Mouse (Mus musculus) lung, adult 2 months (tissue): ENCODE results near the gene Prkcd.
"Not testable (repeated sequence)": the region's sequence is repeated elsewhere in the genome, so short reads cannot be mapped to it uniquely, and the experiment has no call there.

Source experiments
- CTCF ChIP-seq: fragments of 200-500 bp; IDR thresholded peaks from 2 replicates; pipeline ENCODE4 v1.5.1; 2011; ENCODE audit warnings: mild to moderate bottlenecking, low read length, control low read depth; ENCODE audit not compliant: insufficient read depth
- POLR2A ChIP-seq: fragments of 200-500 bp; IDR thresholded peaks from 2 replicates; pipeline ENCODE4 v1.6.1; 2011; ENCODE audit warnings: low read depth, mild to moderate bottlenecking, control low read depth, low read length, borderline replicate concordance; ENCODE audit errors: extremely low read depth

DNA sequence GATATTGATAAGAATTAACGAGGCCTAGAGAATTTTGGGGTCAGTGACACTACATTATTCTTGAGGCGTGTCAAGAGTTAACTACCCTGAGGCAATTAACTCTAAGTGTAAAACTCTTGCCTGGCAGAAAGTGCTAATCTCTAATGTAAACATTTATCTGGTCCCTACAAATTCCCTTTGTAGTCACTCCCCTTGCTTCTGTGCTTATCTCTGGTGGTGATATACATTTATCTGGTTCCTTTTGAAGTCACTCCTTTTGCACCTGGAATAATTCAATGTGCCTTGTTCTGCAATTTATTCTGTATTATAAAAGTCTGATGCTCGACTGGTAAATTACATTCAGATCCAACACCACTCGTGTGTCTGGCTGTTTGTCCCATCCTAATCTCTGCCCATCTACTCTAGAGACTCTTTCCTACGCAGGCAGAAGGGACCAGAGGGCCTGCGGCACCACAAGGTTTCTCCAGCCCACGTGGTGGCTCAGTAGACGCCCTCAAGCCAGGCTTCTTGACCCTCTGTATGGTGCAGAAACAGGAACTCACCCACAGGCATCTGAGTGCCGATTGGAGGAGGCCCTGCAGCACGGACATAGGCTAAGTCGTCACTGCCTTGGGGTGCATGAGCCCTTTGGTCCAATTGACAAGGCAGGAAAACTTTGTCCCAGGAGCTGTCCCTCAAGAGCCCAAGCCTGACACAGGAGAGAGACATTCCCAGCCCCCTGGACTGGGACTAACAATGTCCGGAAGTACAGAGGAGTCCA, 48.5 kb downstream of the Prkcd start:
- not testable (repeated sequence) for TF ChIP-seq CTCF, POLR2A
